Comparison of ENCODE assay signal across 19 mouse cellular contexts in genomic region chr13:59741096-59741495, GRCm38 (mm10). TPM values are rescaled to one million over a fixed set of nuclear protein-coding genes. Genes with fewer than 3 reads are reported as not detected.
DNase-seq lines count a peak whose midpoint lies in the region; ATAC-seq and TF ChIP-seq lines count a peak whose summit lies in the region.
"Had no signal": no experiment of that assay in that cellular context is flagged by ENCODE, and none has a peak within 500 bp of the region (broad histone marks: within the 10 kb centered on the region; RNA-seq: fewer than 3 reads in every experiment).

No protein-coding gene starts in this region.

- H3K4me3 ChIP-seq in heart, embryonic 10.5 days, result no peak overlapping the region
- no peak overlapping the region for H3K4me3 ChIP-seq in lung, postnatal 0 days (ENCODE audit: low read depth, low read length)
- H3K4me3 ChIP-seq in lung, adult 2 months (replicated peaks; ENCODE audit: extremely low read depth, low read depth, low read length), result no peak overlapping the region
- H3K4me3 ChIP-seq in heart, postnatal 0 days (ENCODE audit: low read depth, low read length), result no peak overlapping the region
- H3K4me3 ChIP-seq in embryonic facial prominence, embryonic 10.5 days, result no peak overlapping the region
- H3K4me3 ChIP-seq: forebrain, embryonic 10.5 days; hindbrain, embryonic 15.5 days; midbrain, embryonic 15.5 days; neural tube, embryonic 13.5 days had no signal

- H3K4me1 ChIP-seq in heart, embryonic 10.5 days, result no peaks in the 10 kb centered on the region
- no peaks in the 10 kb centered on the region for H3K4me1 ChIP-seq in lung, postnatal 0 days (ENCODE audit: insufficient read depth, low read depth, low read length)
- no peaks in the 10 kb centered on the region for H3K4me1 ChIP-seq in lung, adult 2 months (ENCODE audit: control insufficient read depth, insufficient read depth, low read length)
- peaks cover 7% of the 10 kb centered on the region for H3K4me1 ChIP-seq in heart, postnatal 0 days (ENCODE audit: control insufficient read depth, insufficient read depth)
- H3K4me1 ChIP-seq in embryonic facial prominence, embryonic 10.5 days, result no peaks in the 10 kb centered on the region
- H3K4me1 ChIP-seq: forebrain, embryonic 10.5 days; hindbrain, embryonic 15.5 days; midbrain, embryonic 15.5 days; neural tube, embryonic 13.5 days had no signal

- no peaks in the 10 kb centered on the region for H3K27me3 ChIP-seq in heart, embryonic 10.5 days (ENCODE audit: insufficient read depth, poor library complexity, severe bottlenecking)
- H3K27me3 ChIP-seq in lung, postnatal 0 days (replicated peaks; ENCODE audit: insufficient read depth, low read length), result no peaks in the 10 kb centered on the region
- no peaks in the 10 kb centered on the region for H3K27me3 ChIP-seq in heart, postnatal 0 days (ENCODE audit: control insufficient read depth, insufficient read depth, low read length)
- no peaks in the 10 kb centered on the region for H3K27me3 ChIP-seq in embryonic facial prominence, embryonic 10.5 days (replicated peaks; ENCODE audit: low read depth, poor library complexity, severe bottlenecking)
- H3K27me3 ChIP-seq: hindbrain, embryonic 15.5 days; midbrain, embryonic 15.5 days; neural tube, embryonic 13.5 days had no signal

- 84% methylated on average over 11 of the region's 11 CpGs for WGBS in heart, embryonic 10.5 days
- WGBS in lung, postnatal 0 days, result 70% methylated on average over 11 of the region's 11 CpGs
- 74% methylated on average over 11 of the region's 11 CpGs for WGBS in lung, adult 2 months
- 24% methylated on average over 11 of the region's 11 CpGs for WGBS in heart, postnatal 0 days
- WGBS in embryonic facial prominence, embryonic 10.5 days, result 94% methylated on average over 11 of the region's 11 CpGs

- no peak for TF ChIP-seq EP300 in lung, postnatal 0 days (IDR thresholded peaks at IDR 0.05)
- TF ChIP-seq EP300 in heart, postnatal 0 days (IDR thresholded peaks at IDR 0.05; ENCODE audit: low read depth), result no peak

- no peak overlapping the region for H3K9ac ChIP-seq in lung, postnatal 0 days (replicated peaks; ENCODE audit: low read depth)
- H3K9ac ChIP-seq in heart, postnatal 0 days (replicated peaks; ENCODE audit: low read depth, low read length), result no peak overlapping the region
- H3K9ac ChIP-seq: hindbrain, embryonic 15.5 days; midbrain, embryonic 15.5 days; neural tube, embryonic 13.5 days had no signal

- TF ChIP-seq POLR2A in lung, adult 2 months (IDR thresholded peaks at IDR 0.05; ENCODE audit: borderline replicate concordance, extremely low read depth, low read depth, low read length), result no peak

- no peak overlapping the region for H3K4me2 ChIP-seq in lung, postnatal 0 days (replicated peaks; ENCODE audit: low read depth, low read length)
- 0 out of 2 replicates have a peak overlapping the region, but pooled peaks have one; percentile 23 for H3K4me2 ChIP-seq in heart, postnatal 0 days (ENCODE audit: low read depth, low read length)
- H3K4me2 ChIP-seq: hindbrain, embryonic 15.5 days; midbrain, embryonic 15.5 days; neural tube, embryonic 13.5 days had no signal

- no peak overlapping the region for H3K27ac ChIP-seq in heart, embryonic 10.5 days
- no peak overlapping the region for H3K27ac ChIP-seq in lung, postnatal 0 days (ENCODE audit: low read length)
- H3K27ac ChIP-seq in heart, postnatal 0 days (ENCODE audit: low read depth), result no peak overlapping the region
- H3K27ac ChIP-seq in embryonic facial prominence, embryonic 10.5 days (replicated peaks), result no peak overlapping the region
- H3K27ac ChIP-seq: forebrain, embryonic 10.5 days; hindbrain, embryonic 15.5 days; kidney, postnatal 0 days; macrophage; midbrain, embryonic 15.5 days; neural tube, embryonic 13.5 days had no signal

- ATAC-seq in lung, postnatal 0 days, result no peak
- ATAC-seq in heart, postnatal 0 days (ENCODE audit: insufficient read depth, low read depth), result peak; percentile 63; the same call in 1 of the 2 replicates
- no peak for ATAC-seq in inflammation-experienced regulatory T-cells, adult 6 months
- ATAC-seq: midbrain, embryonic 15.5 days had no signal

- peak; percentile 96 for DNase-seq in heart, adult 11 months
- no peak for DNase-seq in heart, embryonic 10.5 days (ENCODE audit: low spot score)
- DNase-seq in lung, postnatal 0 days (ENCODE audit: low spot score), result peak; percentile 33
- DNase-seq in lung, adult 2 months, result no peak
- peak; percentile 42 for DNase-seq in heart, postnatal 0 days (ENCODE audit: low spot score)
- peak; percentile 80 for DNase-seq in testis, postnatal 10 days (ENCODE audit: low spot score)
- DNase-seq in embryonic facial prominence, embryonic 10.5 days (ENCODE audit: low spot score), result no peak
- DNase-seq: cerebellum, adult 9-10 months; layer of hippocampus, postnatal 36 days; thymus, postnatal 36 days had no signal

- no peaks in the 10 kb centered on the region for H3K36me3 ChIP-seq in heart, embryonic 10.5 days
- no peaks in the 10 kb centered on the region for H3K36me3 ChIP-seq in lung, postnatal 0 days (ENCODE audit: insufficient read depth, low read length)
- H3K36me3 ChIP-seq in heart, postnatal 0 days (replicated peaks; ENCODE audit: control insufficient read depth, insufficient read depth, low read length), result no peaks in the 10 kb centered on the region
- H3K36me3 ChIP-seq in embryonic facial prominence, embryonic 10.5 days (replicated peaks), result no peaks in the 10 kb centered on the region
- H3K36me3 ChIP-seq: forebrain, embryonic 10.5 days; hindbrain, embryonic 15.5 days; midbrain, embryonic 15.5 days; neural tube, embryonic 13.5 days had no signal

- TF ChIP-seq CTCF in lung, postnatal 0 days (IDR thresholded peaks at IDR 0.05), result no peak
- no peak for TF ChIP-seq CTCF in lung, adult 2 months (IDR thresholded peaks at IDR 0.05; ENCODE audit: insufficient read depth, low read length)
- no peak for TF ChIP-seq CTCF in heart, postnatal 0 days (IDR thresholded peaks at IDR 0.05; ENCODE audit: low read depth)

- no peaks in the 10 kb centered on the region for H3K9me3 ChIP-seq in heart, embryonic 10.5 days
- H3K9me3 ChIP-seq in lung, postnatal 0 days (ENCODE audit: low read length), result no peaks in the 10 kb centered on the region
- H3K9me3 ChIP-seq in heart, postnatal 0 days (replicated peaks; ENCODE audit: control insufficient read depth, low read length), result no peaks in the 10 kb centered on the region
- H3K9me3 ChIP-seq in embryonic facial prominence, embryonic 10.5 days, result no peaks in the 10 kb centered on the region
- H3K9me3 ChIP-seq: forebrain, embryonic 10.5 days; hindbrain, embryonic 15.5 days; midbrain, embryonic 15.5 days; neural tube, embryonic 13.5 days had no signal

RNA-seq across cellular contexts. Expression of gene 1700014D04Rik, which starts 5.5 kb away (rescaled TPM):
- polyA plus RNA-seq in heart, embryonic 10.5 days (2016; fragmentation: Nextera tagmentation; extraction: Ambion mirVana), result 0.23 TPM in 1 of 2 replicates, not detected in the other
- polyA plus RNA-seq in lung, postnatal 0 days (2015; fragmentation: Nextera tagmentation; extraction: Ambion mirVana), result 0.05 and 0.18 TPM in 2 replicates
- 0.04 TPM in 1 of 2 replicates, not detected in the other for polyA plus RNA-seq in lung, adult 2 months (2012; rRNA removed)
- total RNA-seq in heart, postnatal 0 days (2014; rRNA removed; ENCODE audit: low replicate concordance), result not detected in 2 replicates
- 0.18 TPM in 1 of 2 replicates, not detected in the other for polyA plus RNA-seq in heart, postnatal 0 days (2015; fragmentation: Nextera tagmentation; extraction: Ambion mirVana)
- polyA plus RNA-seq in inflammation-experienced regulatory T-cells, adult 6 months (2017; shearing (Covaris generic)), result not detected
- 0.11 and 0.21 TPM in 2 replicates for polyA plus RNA-seq in embryonic facial prominence, embryonic 10.5 days (2016; fragmentation: Nextera tagmentation; extraction: Ambion mirVana)
- polyA plus RNA-seq: embryonic facial prominence, embryonic 11.5 days; forebrain, embryonic 10.5 days; kidney, postnatal 0 days; macrophage; stomach, embryonic 14.5 days had no signal

RNA-seq across cellular contexts. Expression of gene Spata31d1d, which starts 9.5 kb away (rescaled TPM):
- not detected in 2 replicates for polyA plus RNA-seq in heart, embryonic 10.5 days (2016; fragmentation: Nextera tagmentation; extraction: Ambion mirVana)
- polyA plus RNA-seq in lung, postnatal 0 days (2015; fragmentation: Nextera tagmentation; extraction: Ambion mirVana), result not detected in 2 replicates
- not detected in 2 replicates for polyA plus RNA-seq in lung, adult 2 months (2012; rRNA removed)
- not detected in 2 replicates for total RNA-seq in heart, postnatal 0 days (2014; rRNA removed; ENCODE audit: low replicate concordance)
- not detected in 2 replicates for polyA plus RNA-seq in heart, postnatal 0 days (2015; fragmentation: Nextera tagmentation; extraction: Ambion mirVana)
- polyA plus RNA-seq in inflammation-experienced regulatory T-cells, adult 6 months (2017; shearing (Covaris generic)), result not detected
- polyA plus RNA-seq in embryonic facial prominence, embryonic 10.5 days (2016; fragmentation: Nextera tagmentation; extraction: Ambion mirVana), result not detected in 2 replicates
- total RNA-seq: layer of hippocampus, postnatal 36 days had no signal
- polyA plus RNA-seq: embryonic facial prominence, embryonic 11.5 days; forebrain, embryonic 10.5 days; hindbrain, embryonic 15.5 days; kidney, postnatal 0 days; macrophage; midbrain, embryonic 15.5 days; neural tube, embryonic 13.5 days; stomach, embryonic 14.5 days had no signal

RNA-seq across cellular contexts. Expression of gene Isca1, which starts 28.5 kb away (rescaled TPM):
- 128 and 154 TPM in 2 replicates for polyA plus RNA-seq in heart, embryonic 10.5 days (2016; fragmentation: Nextera tagmentation; extraction: Ambion mirVana)
- 131 and 135 TPM in 2 replicates for polyA plus RNA-seq in lung, postnatal 0 days (2015; fragmentation: Nextera tagmentation; extraction: Ambion mirVana)
- polyA plus RNA-seq in lung, adult 2 months (2012; rRNA removed), result 59.0 and 82.1 TPM in 2 replicates
- 187 and 193 TPM in 2 replicates for total RNA-seq in heart, postnatal 0 days (2014; rRNA removed; ENCODE audit: low replicate concordance)
- 259 and 270 TPM in 2 replicates for polyA plus RNA-seq in heart, postnatal 0 days (2015; fragmentation: Nextera tagmentation; extraction: Ambion mirVana)
- polyA plus RNA-seq in inflammation-experienced regulatory T-cells, adult 6 months (2017; shearing (Covaris generic)), result 10 to 100 TPM; 50.8 to 59.8 (median 57.7) TPM
- 86.9 and 92.1 TPM in 2 replicates for polyA plus RNA-seq in embryonic facial prominence, embryonic 10.5 days (2016; fragmentation: Nextera tagmentation; extraction: Ambion mirVana)

RNA-seq across cellular contexts. Expression of gene Spata31d1b, which starts 29.0 kb away (rescaled TPM):
- polyA plus RNA-seq in heart, embryonic 10.5 days (2016; fragmentation: Nextera tagmentation; extraction: Ambion mirVana), result not detected in 2 replicates
- polyA plus RNA-seq in lung, postnatal 0 days (2015; fragmentation: Nextera tagmentation; extraction: Ambion mirVana), result not detected in 2 replicates
- 0.05 TPM in 1 of 2 replicates, not detected in the other for polyA plus RNA-seq in lung, adult 2 months (2012; rRNA removed)
- not detected in 2 replicates for total RNA-seq in heart, postnatal 0 days (2014; rRNA removed; ENCODE audit: low replicate concordance)
- not detected in 2 replicates for polyA plus RNA-seq in heart, postnatal 0 days (2015; fragmentation: Nextera tagmentation; extraction: Ambion mirVana)
- polyA plus RNA-seq in inflammation-experienced regulatory T-cells, adult 6 months (2017; shearing (Covaris generic)), result not detected
- polyA plus RNA-seq in embryonic facial prominence, embryonic 10.5 days (2016; fragmentation: Nextera tagmentation; extraction: Ambion mirVana), result not detected in 2 replicates
- polyA plus RNA-seq: embryonic facial prominence, embryonic 11.5 days; hindbrain, embryonic 15.5 days; kidney, postnatal 0 days; macrophage; midbrain, embryonic 15.5 days; neural tube, embryonic 13.5 days; stomach, embryonic 14.5 days had no signal

RNA-seq across cellular contexts. Expression of gene Spata31d1a, which starts 31.0 kb away (rescaled TPM):
- 0.02 and 0.05 TPM in 2 replicates for polyA plus RNA-seq in heart, embryonic 10.5 days (2016; fragmentation: Nextera tagmentation; extraction: Ambion mirVana)
- polyA plus RNA-seq in lung, postnatal 0 days (2015; fragmentation: Nextera tagmentation; extraction: Ambion mirVana), result 0.14 and 0.41 TPM in 2 replicates
- not detected in 2 replicates for polyA plus RNA-seq in lung, adult 2 months (2012; rRNA removed)
- not detected in 2 replicates for total RNA-seq in heart, postnatal 0 days (2014; rRNA removed; ENCODE audit: low replicate concordance)
- not detected in 2 replicates for polyA plus RNA-seq in heart, postnatal 0 days (2015; fragmentation: Nextera tagmentation; extraction: Ambion mirVana)
- polyA plus RNA-seq in inflammation-experienced regulatory T-cells, adult 6 months (2017; shearing (Covaris generic)), result not detected
- 0.02 and 0.14 TPM in 2 replicates for polyA plus RNA-seq in embryonic facial prominence, embryonic 10.5 days (2016; fragmentation: Nextera tagmentation; extraction: Ambion mirVana)
- polyA plus RNA-seq: embryonic facial prominence, embryonic 11.5 days; hindbrain, embryonic 15.5 days; kidney, postnatal 0 days; macrophage had no signal

Comparison
In these comparisons a context has a peak if more than half of its experiments do, and no peak if none do; other contexts are left out.
1. DNase-seq: peak in heart, adult 11 months (single experiment), lung, postnatal 0 days (single experiment), heart, postnatal 0 days (single experiment) and testis, postnatal 10 days (single experiment); none in heart, embryonic 10.5 days (single experiment), lung, adult 2 months (single experiment) and embryonic facial prominence, embryonic 10.5 days (single experiment).